Mouse (Mus musculus) midbrain, embryonic 13.5 days (tissue): Measurements from ENCODE around the gene Atp2b4. TPM values are rescaled to one million over a fixed set of nuclear protein-coding genes. Genes with fewer than 3 reads are reported as not detected.
A peak's percentile ranks its signal among the peaks of the same experiment; 100 is the strongest.

Experiments used
- ATAC-seq: fragments of 200-750 bp; cut with Nextera tagmentation; 2 replicates; pipeline ENCODE4 v1.8.0; 2017; ENCODE audit warnings: mild to moderate bottlenecking, moderate TSS enrichment, moderate library complexity
- H3K27ac ChIP-seq: fragments of 300-500 bp; sonication (generic); 2 replicates; pipeline ENCODE4 v1.5.1; 2015; ENCODE audit warnings: inconsistent platforms, mild to moderate bottlenecking, moderate library complexity
- H3K27me3 ChIP-seq: fragments of 300-500 bp; sonication (generic); 2 replicates; pipeline ENCODE4 v1.6.1; 2015; ENCODE audit warnings: mild to moderate bottlenecking, inconsistent platforms
- H3K36me3 ChIP-seq: fragments of 300-500 bp; sonication (generic); 2 replicates; pipeline ENCODE4 v1.6.1; 2015; ENCODE audit warnings: mild to moderate bottlenecking, inconsistent platforms
- H3K4me1 ChIP-seq: fragments of 300-500 bp; sonication (generic); replicated peaks from 2 replicates; pipeline ENCODE4 v1.6.1; 2015; ENCODE audit warnings: inconsistent platforms
- H3K4me2 ChIP-seq: fragments of 300-500 bp; sonication (generic); replicated peaks from 2 replicates; pipeline ENCODE4 v1.6.1; 2015; ENCODE audit warnings: moderate library complexity, mild to moderate bottlenecking, inconsistent platforms
- H3K4me3 ChIP-seq: fragments of 300-500 bp; sonication (generic); replicated peaks from 2 replicates; pipeline ENCODE4 v1.5.1; 2015; ENCODE audit warnings: mild to moderate bottlenecking, inconsistent platforms
- H3K9ac ChIP-seq: fragments of 300-500 bp; sonication (generic); replicated peaks from 2 replicates; pipeline ENCODE4 v1.6.1; 2015; ENCODE audit warnings: mild to moderate bottlenecking, inconsistent platforms
- H3K9me3 ChIP-seq: fragments of 300-500 bp; sonication (generic); 2 replicates; pipeline ENCODE4 v1.6.1; 2016; ENCODE audit warnings: mild to moderate bottlenecking, inconsistent platforms
- WGBS: fragments of 180-500 bp; shearing (Covaris S2); methylation state at CpG from one replicate; pipeline ENCODE4 v1.1.7; 2015; 5-methylcytosine and 5-hydroxymethylcytosine counted together
- polyA plus RNA-seq: library from polyadenylated mRNA; unstranded; fragments of >200 nt; fragmentation: Nextera tagmentation; extraction: Ambion mirVana; gene quantifications from 2 replicates; pipeline ENCODE4 v1.2.1, GENCODE M21; 2015

The Atp2b4 gene
- polyA plus RNA-seq, 1 experiment from 2014 or later: 8.2 TPM

- Histone ChIP-seq H3K36me3 (no peaks in the 10 kb centered on the region), H3K4me2 (no peak overlapping the region), H3K4me3 (no peak overlapping the region), H3K4me1 (peaks cover 24% of the 10 kb centered on the region), H3K27me3 (no peaks in the 10 kb centered on the region), H3K27ac (no peak overlapping the region), H3K9ac (no peak overlapping the region), H3K9me3 (no peaks in the 10 kb centered on the region)
- WGBS: 49% methylated on average over 5 of the region's 5 CpGs
- no peak for ATAC-seq
Measured at GRCm38 (mm10) chr1:133821144-133821543, 20.3 kb upstream of the Atp2b4 start.

- Histone ChIP-seq H3K27ac (no peak overlapping the region), H3K9me3 (no peaks in the 10 kb centered on the region), H3K27me3 (no peaks in the 10 kb centered on the region), H3K4me3 (no peak overlapping the region), H3K9ac (no peak overlapping the region), H3K36me3 (no peaks in the 10 kb centered on the region), H3K4me1 (peaks cover 13% of the 10 kb centered on the region), H3K4me2 (no peak overlapping the region)
- no peak for ATAC-seq
- WGBS: 29% methylated on average over 2 of the region's 2 CpGs
Measured at GRCm38 (mm10) chr1:133820100-133820499, 19.3 kb upstream of the Atp2b4 start.

- Histone ChIP-seq H3K4me2 (no peak overlapping the region), H3K4me1 (peaks cover 11% of the 10 kb centered on the region), H3K9me3 (no peaks in the 10 kb centered on the region), H3K27ac (no peak overlapping the region), H3K9ac (no peak overlapping the region), H3K27me3 (no peaks in the 10 kb centered on the region), H3K4me3 (no peak overlapping the region), H3K36me3 (no peaks in the 10 kb centered on the region)
- ATAC-seq: no peak
- WGBS: 84% methylated on average over 2 of the region's 2 CpGs
Measured at GRCm38 (mm10) chr1:133818531-133818930, 17.7 kb upstream of the Atp2b4 start.

- no peak overlapping the region for H3K9ac ChIP-seq
- no peak overlapping the region for H3K4me3 ChIP-seq
- no peaks in the 10 kb centered on the region for H3K9me3 ChIP-seq
- no peak overlapping the region for H3K4me2 ChIP-seq
- no peak overlapping the region for H3K27ac ChIP-seq
- H3K27me3 ChIP-seq: no peaks in the 10 kb centered on the region
- H3K4me1 ChIP-seq: no peaks in the 10 kb centered on the region; the same call in 1 of the 2 replicates
- no peaks in the 10 kb centered on the region for H3K36me3 ChIP-seq
- WGBS: 78% methylated on average over 12 of the region's 12 CpGs
- no peak for ATAC-seq
Measured at GRCm38 (mm10) chr1:133815747-133816491, 15.1 kb upstream of the Atp2b4 start.

GRCm38 (mm10) chr1:133809376-133809775, 8.5 kb upstream of the Atp2b4 start:
- H3K36me3 ChIP-seq: no peaks in the 10 kb centered on the region
- H3K27me3 ChIP-seq: no peaks in the 10 kb centered on the region
- H3K9me3 ChIP-seq: no peaks in the 10 kb centered on the region
- no peaks in the 10 kb centered on the region for H3K4me1 ChIP-seq
- H3K4me2 ChIP-seq: no peak overlapping the region
- 62% methylated on average over 5 of the region's 5 CpGs for WGBS
- ATAC-seq: no peak
- H3K4me3 ChIP-seq: no peak overlapping the region
- H3K9ac ChIP-seq: no peak overlapping the region
- H3K27ac ChIP-seq: no peak overlapping the region

GRCm38 (mm10) chr1:133808020-133808419, 7.2 kb upstream of the Atp2b4 start:
- H3K27ac ChIP-seq: no peak overlapping the region
- 91% methylated on average over 8 of the region's 8 CpGs for WGBS
- H3K36me3 ChIP-seq: no peaks in the 10 kb centered on the region
- H3K4me1 ChIP-seq: no peaks in the 10 kb centered on the region
- H3K4me3 ChIP-seq: no peak overlapping the region
- no peaks in the 10 kb centered on the region for H3K27me3 ChIP-seq
- H3K9me3 ChIP-seq: no peaks in the 10 kb centered on the region
- H3K9ac ChIP-seq: no peak overlapping the region
- ATAC-seq: no peak
- H3K4me2 ChIP-seq: no peak overlapping the region

GRCm38 (mm10) chr1:133801743-133802142, 902 bp upstream of the Atp2b4 start:
- H3K4me1 ChIP-seq: peaks cover 41% of the 10 kb centered on the region
- no peaks in the 10 kb centered on the region for H3K9me3 ChIP-seq
- WGBS: 74% methylated on average over 5 of the region's 5 CpGs
- no peak overlapping the region for H3K27ac ChIP-seq
- H3K27me3 ChIP-seq: peaks cover 20% of the 10 kb centered on the region
- ATAC-seq: no peak
- no peak overlapping the region for H3K4me3 ChIP-seq
- H3K4me2 ChIP-seq: no peak overlapping the region; the same call in 1 of the 2 replicates
- no peak overlapping the region for H3K9ac ChIP-seq
- H3K36me3 ChIP-seq: no peaks in the 10 kb centered on the region

GRCm38 (mm10) chr1:133800512-133800911, 329 bp downstream of the Atp2b4 start:
- under 1% methylated on average over 16 of the region's 16 CpGs for WGBS
- peaks cover 41% of the 10 kb centered on the region for H3K4me1 ChIP-seq

GRCm38 (mm10) chr1:133799686-133800445, 975 bp downstream of the Atp2b4 start:
- Histone ChIP-seq H3K9me3 (no peaks in the 10 kb centered on the region), H3K4me3 (peak overlapping the region; percentile 53), H3K9ac (peak overlapping the region; percentile 62; the same call in 1 of the 2 replicates), H3K4me1 (peaks cover 41% of the 10 kb centered on the region), H3K4me2 (peak overlapping the region; percentile 90), H3K27ac (no peak overlapping the region), H3K27me3 (peaks cover 20% of the 10 kb centered on the region), H3K36me3 (no peaks in the 10 kb centered on the region)
- no peak for ATAC-seq
- WGBS: 4% methylated on average over 21 of the region's 21 CpGs

More at GRCm38 (mm10) chr1:133800512-133800911, 329 bp downstream of the Atp2b4 start:
- peak overlapping the region; percentile 53 for H3K4me3 ChIP-seq
- no peak; the same call in 1 of the 2 replicates for ATAC-seq
- no peaks in the 10 kb centered on the region for H3K36me3 ChIP-seq
- no peak overlapping the region for H3K27ac ChIP-seq
- H3K9ac ChIP-seq: peak overlapping the region; percentile 62
- peaks cover 20% of the 10 kb centered on the region for H3K27me3 ChIP-seq
- no peaks in the 10 kb centered on the region for H3K9me3 ChIP-seq
- H3K4me2 ChIP-seq: peak overlapping the region; percentile 90

- 62% methylated on average over 1 of the region's 1 CpGs for WGBS
- Histone ChIP-seq H3K36me3 (no peaks in the 10 kb centered on the region), H3K9ac (peak overlapping the region; percentile 32; the same call in 1 of the 2 replicates), H3K9me3 (no peaks in the 10 kb centered on the region), H3K4me3 (peak overlapping the region; percentile 53; the same call in 1 of the 2 replicates), H3K27me3 (peaks cover 20% of the 10 kb centered on the region), H3K4me2 (peak overlapping the region; percentile 90), H3K27ac (no peak overlapping the region), H3K4me1 (peaks cover 41% of the 10 kb centered on the region)
- ATAC-seq: no peak
Measured at GRCm38 (mm10) chr1:133798821-133799415, 1.9 kb downstream of the Atp2b4 start.

- no peak overlapping the region for H3K4me3 ChIP-seq
Measured at GRCm38 (mm10) chr1:133797979-133798820, 2.6 kb downstream of the Atp2b4 start.

More at GRCm38 (mm10) chr1:133797979-133798820, 2.6 kb downstream of the Atp2b4 start:
- Histone ChIP-seq H3K9ac (peak overlapping the region; percentile 32; the same call in 1 of the 2 replicates), H3K36me3 (no peaks in the 10 kb centered on the region), H3K9me3 (no peaks in the 10 kb centered on the region), H3K27me3 (peaks cover 20% of the 10 kb centered on the region), H3K27ac (no peak overlapping the region), H3K4me1 (peaks cover 41% of the 10 kb centered on the region), H3K4me2 (peak overlapping the region; percentile 90)
- 27% methylated on average over 9 of the region's 9 CpGs for WGBS
- ATAC-seq: no peak
